Mouse (Mus musculus) liver, postnatal 0 days (tissue): ENCODE measurements around the gene Tceal8. TPM values are rescaled to one million over a fixed set of nuclear protein-coding genes. Genes with fewer than 3 reads are reported as not detected.

ENCODE experiments used
- ATAC-seq: fragments of 200-750 bp; cut with Nextera tagmentation; 2 replicates; pipeline ENCODE4 v1.8.0; 2017; ENCODE audit warnings: mild to moderate bottlenecking, moderate library complexity
- DNase-seq: peaks from one replicate; pipeline ENCODE4 v3.0.0-alpha.2; 2016
- H3K27ac ChIP-seq: fragments of 300-500 bp; sonication (generic); 2 replicates; pipeline ENCODE4 v1.5.1; 2014; ENCODE audit warnings: antibody characterized with exemption, moderate library complexity, mild to moderate bottlenecking, low read depth
- H3K27me3 ChIP-seq: fragments of 300-500 bp; sonication (generic); 2 replicates; pipeline ENCODE4 v1.6.1; 2014; ENCODE audit warnings: low read length, control low read depth, mixed read lengths; ENCODE audit not compliant: insufficient read depth
- H3K36me3 ChIP-seq: fragments of 300-500 bp; sonication (generic); replicated peaks from 2 replicates; pipeline ENCODE4 v1.6.1; 2014; ENCODE audit warnings: mild to moderate bottlenecking, control low read depth, low read length, moderate library complexity, mixed read lengths; ENCODE audit not compliant: insufficient read depth
- H3K4me1 ChIP-seq: fragments of 300-500 bp; sonication (generic); 2 replicates; pipeline ENCODE4 v1.6.1; 2014; ENCODE audit warnings: antibody characterized with exemption, mild to moderate bottlenecking, control low read depth; ENCODE audit not compliant: insufficient read depth
- H3K4me2 ChIP-seq: fragments of 300-500 bp; sonication (generic); 2 replicates; pipeline ENCODE4 v1.6.1; 2014; ENCODE audit warnings: low read depth, mild to moderate bottlenecking, low read length, moderate library complexity, mixed read lengths
- H3K4me3 ChIP-seq: fragments of 300-500 bp; sonication (generic); 2 replicates; pipeline ENCODE4 v1.5.1; 2014; ENCODE audit warnings: low read depth, low read length
- H3K9ac ChIP-seq: fragments of 300-500 bp; sonication (generic); replicated peaks from 2 replicates; pipeline ENCODE4 v1.6.1; 2014; ENCODE audit warnings: mild to moderate bottlenecking, moderate library complexity
- H3K9me3 ChIP-seq: fragments of 300-500 bp; sonication (generic); 2 replicates; pipeline ENCODE4 v1.6.1; 2016; ENCODE audit warnings: mild to moderate bottlenecking, control low read depth, low read length, mixed read lengths
- CTCF ChIP-seq: sonication (generic); IDR thresholded peaks from 2 replicates; pipeline ENCODE4 v1.5.1; 2016; ENCODE audit warnings: antibody characterized with exemption, low read depth
- EP300 ChIP-seq: IDR thresholded peaks from 2 replicates; pipeline ENCODE4 v1.6.1; 2016; ENCODE audit warnings: antibody characterized with exemption, low read depth, mild to moderate bottlenecking
- WGBS: fragments of 180-500 bp; shearing (Covaris S2); extraction: QIAGEN DNeasy Blood & Tissue Kit; methylation state at CpG from one replicate; pipeline ENCODE4 v1.1.7; 2014; ENCODE audit not compliant: insufficient replicate concordance; 5-methylcytosine and 5-hydroxymethylcytosine counted together
- polyA plus RNA-seq: library from polyadenylated mRNA; unstranded; fragments of >200 nt; fragmentation: Nextera tagmentation; extraction: Ambion mirVana; gene quantifications from 2 replicates; pipeline ENCODE4 v1.2.1, GENCODE M21; 2015

Gene Tceal8
- polyA plus RNA-seq, 1 experiment from 2014 or later: 139 TPM

DNA sequence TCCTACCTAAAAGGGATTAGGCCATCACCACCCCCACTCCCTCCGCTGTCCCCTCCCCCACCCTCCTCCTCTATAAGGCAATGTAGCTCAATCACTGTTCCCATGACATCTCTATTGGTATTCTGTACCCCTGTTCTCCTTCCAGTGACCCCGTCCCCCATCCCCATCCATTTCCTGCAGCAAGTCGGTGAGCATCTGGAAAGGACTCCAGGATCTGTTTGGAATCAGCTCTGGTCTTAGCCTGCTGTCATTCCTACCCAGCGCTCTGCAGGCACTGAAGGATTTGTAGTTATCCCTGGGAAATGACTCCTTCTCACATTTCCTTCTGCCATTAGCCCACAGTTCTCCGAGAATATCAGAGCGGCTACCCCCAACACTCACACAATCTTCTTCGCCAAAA is 31.1 kb upstream of the Tceal8 start:
- H3K9ac ChIP-seq: peak overlapping the region; percentile 46
- no peaks in the 10 kb centered on the region for H3K36me3 ChIP-seq
- peak overlapping the region; percentile 55; the same call in 1 of the 2 replicates for H3K27ac ChIP-seq
- DNase-seq (no peak), ATAC-seq (no peak)
- H3K4me1 ChIP-seq: no peaks in the 10 kb centered on the region
- no peaks in the 10 kb centered on the region for H3K9me3 ChIP-seq
- peak overlapping the region; percentile 40 for H3K4me3 ChIP-seq
- 0 out of 2 replicates have a peak, but pooled peaks cover 3% of the 10 kb centered on the region for H3K27me3 ChIP-seq
- WGBS: 23% methylated on average over 7 of the region's 7 CpGs
- TF ChIP-seq EP300: no peak
- no peak for TF ChIP-seq CTCF
- H3K4me2 ChIP-seq: peak overlapping the region; percentile 55

DNA sequence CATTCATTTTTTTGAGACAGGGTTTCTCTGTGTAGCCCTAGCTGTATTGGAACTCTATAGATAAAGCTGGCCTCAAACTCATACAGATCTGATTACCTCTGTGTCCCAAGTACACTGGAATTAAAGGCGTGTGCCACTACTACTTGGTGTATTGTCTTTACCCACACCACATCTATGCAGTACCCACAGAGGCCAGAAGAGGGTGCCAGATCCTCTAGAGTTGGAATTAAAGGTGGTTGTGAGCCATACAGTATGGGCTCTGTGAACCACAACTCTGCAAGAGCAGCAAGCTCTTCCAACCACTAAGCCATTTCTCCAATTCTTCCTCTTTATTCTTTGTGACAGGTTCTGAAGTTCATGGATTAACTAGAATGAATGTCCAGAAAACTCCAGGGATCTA is 24.7 kb upstream of the Tceal8 start:
- H3K4me3 ChIP-seq: no peak overlapping the region
- H3K4me1 ChIP-seq: no peaks in the 10 kb centered on the region
- DNase-seq: peak; percentile 48
- ATAC-seq: no peak
- whole genome bisulfite sequencing: 54% methylated on average over 1 of the region's 1 CpGs
- no peak overlapping the region for H3K4me2 ChIP-seq
- no peaks in the 10 kb centered on the region for H3K36me3 ChIP-seq
- no peaks in the 10 kb centered on the region for H3K9me3 ChIP-seq
- H3K27ac ChIP-seq: no peak overlapping the region
- TF ChIP-seq CTCF (peak; percentile 67), EP300 (no peak)
- no peaks in the 10 kb centered on the region for H3K27me3 ChIP-seq
- H3K9ac ChIP-seq: no peak overlapping the region

DNA sequence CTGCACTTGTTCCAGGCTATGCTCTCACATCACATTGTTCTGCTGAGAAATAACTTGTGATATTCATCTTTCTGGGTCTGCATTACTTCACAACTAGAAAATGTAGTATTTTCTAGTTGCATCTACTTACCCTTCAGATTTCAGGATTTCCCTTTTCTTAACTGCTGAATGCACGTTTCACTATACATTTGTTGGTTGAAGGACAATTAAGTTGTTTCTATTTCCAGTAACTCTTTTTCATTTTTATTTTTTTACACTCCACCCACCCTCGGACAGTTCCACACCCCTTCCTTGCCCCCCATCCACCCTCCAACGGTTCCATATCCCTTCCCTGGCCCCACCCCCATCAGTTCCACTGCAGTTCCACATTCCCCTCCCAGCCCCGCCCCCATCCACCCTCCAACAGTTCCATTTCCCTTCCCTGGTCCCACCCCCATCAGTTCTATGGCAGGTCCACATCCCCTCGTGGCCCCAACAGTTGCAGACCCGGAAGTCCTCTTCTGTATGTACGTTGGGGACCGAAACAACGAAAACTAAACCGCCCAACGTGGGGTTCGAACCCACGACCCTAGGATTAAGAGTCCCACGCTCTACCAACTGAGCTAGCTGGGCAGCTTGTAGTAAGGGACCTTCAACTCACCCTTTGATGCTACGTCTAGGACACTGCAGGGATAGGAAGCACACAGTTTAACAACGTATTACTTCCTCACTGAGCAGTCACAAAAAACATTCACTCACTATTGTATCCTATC is 23.2 kb upstream of the Tceal8 start:
- TF ChIP-seq CTCF (no peak), EP300 (no peak)
- H3K9me3 ChIP-seq: no peaks in the 10 kb centered on the region
- no peak for DNase-seq
- H3K4me2 ChIP-seq: no peak overlapping the region
- ATAC-seq: no peak
- H3K4me3 ChIP-seq: no peak overlapping the region
- H3K36me3 ChIP-seq: no peaks in the 10 kb centered on the region
- 65% methylated on average over 16 of the region's 16 CpGs for WGBS
- H3K4me1 ChIP-seq: no peaks in the 10 kb centered on the region
- no peak overlapping the region for H3K9ac ChIP-seq
- H3K27me3 ChIP-seq: no peaks in the 10 kb centered on the region
- no peak overlapping the region for H3K27ac ChIP-seq

DNA sequence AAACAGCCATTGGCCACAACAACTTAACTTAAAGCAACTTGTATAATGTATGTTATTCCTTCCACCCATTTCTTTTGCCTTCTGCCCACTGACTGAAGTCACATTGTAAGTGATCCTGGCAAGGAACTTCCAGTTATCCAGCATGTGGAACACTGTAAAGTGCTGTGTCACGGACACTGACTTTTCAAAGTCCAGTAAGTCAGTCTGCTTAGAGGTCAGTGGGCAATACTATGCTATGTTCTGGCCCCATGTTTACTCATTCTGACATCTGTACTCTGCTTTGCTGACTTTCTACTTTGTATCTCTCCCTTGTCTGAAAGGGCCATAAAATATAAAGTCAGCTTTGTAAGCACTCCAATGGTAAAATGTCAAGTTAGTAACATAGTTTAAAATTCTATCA is 11.0 kb upstream of the Tceal8 start:
- TF ChIP-seq EP300 (peak; percentile 59; the same call in 1 of the 2 replicates), CTCF (no peak)
- no peak for DNase-seq
- no peak overlapping the region for H3K27ac ChIP-seq
- no peak overlapping the region for H3K4me3 ChIP-seq
- no peaks in the 10 kb centered on the region for H3K9me3 ChIP-seq
- no peaks in the 10 kb centered on the region for H3K36me3 ChIP-seq
- H3K4me1 ChIP-seq: no peaks in the 10 kb centered on the region
- peak; percentile 83 for ATAC-seq
- H3K9ac ChIP-seq: no peak overlapping the region
- H3K4me2 ChIP-seq: no peak overlapping the region
- WGBS: 55% methylated on average over 1 of the region's 1 CpGs
- no peaks in the 10 kb centered on the region for H3K27me3 ChIP-seq

DNA sequence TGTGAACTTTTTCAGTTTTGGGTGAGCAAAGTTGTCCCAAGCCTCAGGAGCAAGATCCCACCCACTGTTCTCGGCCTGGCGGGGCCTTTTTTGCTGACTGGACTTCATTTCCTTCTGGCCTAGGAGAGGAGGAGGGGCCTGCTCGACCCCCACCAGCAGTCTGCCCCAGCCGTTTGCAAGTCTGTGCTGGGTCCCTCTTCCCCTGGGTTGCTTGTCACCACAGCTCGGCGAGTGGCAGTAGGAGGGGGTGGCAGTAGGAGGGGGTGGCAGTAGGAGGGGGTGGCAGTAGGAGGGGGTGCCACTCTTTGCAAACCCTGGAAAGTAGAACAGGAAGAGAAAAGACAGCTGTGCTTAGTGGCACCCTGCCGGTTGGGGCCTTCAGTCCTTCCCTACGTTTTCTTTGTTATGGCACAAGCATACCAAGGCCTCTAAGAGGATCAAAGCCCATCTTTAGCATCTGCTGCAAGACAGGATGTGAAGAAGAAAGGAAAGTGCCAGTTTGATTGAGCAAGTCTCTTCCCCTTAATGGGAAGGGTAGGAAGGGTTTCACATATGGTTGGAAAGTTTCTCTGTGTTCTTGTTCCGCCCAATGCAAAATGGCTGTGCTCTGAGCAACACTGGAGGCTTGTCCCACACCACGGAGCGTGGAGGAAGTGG is 8.9 kb upstream of the Tceal8 start:
- H3K36me3 ChIP-seq: no peaks in the 10 kb centered on the region
- no peak overlapping the region for H3K27ac ChIP-seq
- TF ChIP-seq EP300: no peak
- no peak for TF ChIP-seq CTCF
- 35% methylated on average over 11 of the region's 11 CpGs for WGBS
- no peaks in the 10 kb centered on the region for H3K9me3 ChIP-seq
- no peak overlapping the region for H3K9ac ChIP-seq
- ATAC-seq: no peak
- no peak for DNase-seq
- H3K4me3 ChIP-seq: no peak overlapping the region
- no peaks in the 10 kb centered on the region for H3K4me1 ChIP-seq
- no peak overlapping the region for H3K4me2 ChIP-seq
- no peaks in the 10 kb centered on the region for H3K27me3 ChIP-seq

DNA sequence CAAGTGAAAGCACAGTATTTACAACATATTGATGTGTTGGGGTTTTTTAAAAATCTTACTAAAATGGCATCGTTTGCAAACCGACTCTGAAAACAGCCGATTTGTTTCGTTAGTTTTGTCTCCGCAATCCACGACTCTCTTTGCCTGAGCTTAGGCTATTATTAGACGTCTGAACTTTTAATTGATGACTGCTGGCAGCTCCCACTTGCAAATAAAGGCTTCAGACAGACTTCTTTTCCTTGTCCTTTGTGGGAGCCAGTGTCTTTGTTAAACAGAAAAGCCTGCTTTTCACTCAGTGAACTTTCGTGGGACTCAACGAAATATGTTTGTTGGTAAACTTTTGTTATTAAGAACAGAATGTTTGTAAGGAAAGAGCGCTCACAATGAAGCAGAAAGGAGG is 644 bp upstream of the Tceal8 start:
- TF ChIP-seq CTCF (no peak), EP300 (no peak)
- no peak for DNase-seq
- Histone ChIP-seq H3K4me3 (peak overlapping the region; percentile 59), H3K9ac (peak overlapping the region; percentile 67; the same call in 1 of the 2 replicates), H3K27me3 (no peaks in the 10 kb centered on the region), H3K4me2 (peak overlapping the region; percentile 70), H3K4me1 (no peaks in the 10 kb centered on the region), H3K27ac (peak overlapping the region; percentile 70; the same call in 1 of the 2 replicates), H3K9me3 (no peaks in the 10 kb centered on the region), H3K36me3 (no peaks in the 10 kb centered on the region)
- WGBS: 30% methylated on average over 10 of the region's 10 CpGs
- ATAC-seq: no peak
